Mouse (Mus musculus): ENCODE measurements around the gene Mrps25. TPM values are rescaled to one million over a fixed set of nuclear protein-coding genes. Genes with fewer than 3 reads are reported as not detected.

Mrps25 gene
- polyA plus RNA-seq, 1 experiment, result 13.1 TPM

- no peak for DNase-seq (ENCODE audit: low read depth, low spot score)
- 63% methylated on average over 3 of the region's 3 CpGs for WGBS
These were observed 51.6 kb downstream of the Mrps25 start for GRCm38 (mm10) chr6:92132021-92132911.

GRCm38 (mm10) chr6:92131456-92131855 lies 52.4 kb downstream of the Mrps25 start:
- DNase-seq (ENCODE audit: low read depth, low spot score), result no peak
- WGBS, result 90% methylated on average over 1 of the region's 1 CpGs

GRCm38 (mm10) chr6:92126861-92127468 lies 56.9 kb downstream of the Mrps25 start:
- WGBS, result 91% methylated on average over 1 of the region's 1 CpGs
- no peak for DNase-seq (ENCODE audit: low read depth, low spot score)

- no peak for DNase-seq (ENCODE audit: low read depth, low spot score)
These were observed 59.3 kb downstream of the Mrps25 start for GRCm38 (mm10) chr6:92124547-92124946.

Other genes with a start within 250 kb of the Mrps25 start
- 2.9 and 4.2 TPM in 2 replicates for gene Fgd5, start 205.2 kb downstream of the Mrps25 start, polyA plus RNA-seq (2012; rRNA removed)
- 9.2 and 21.0 TPM in 2 replicates for gene Nr2c2, start 92.6 kb downstream of the Mrps25 start, polyA plus RNA-seq (2012; rRNA removed)
- gene Rbsn, start 30.9 kb upstream of the Mrps25 start, polyA plus RNA-seq (2012; rRNA removed), result 6.0 and 9.4 TPM in 2 replicates
- gene Trh, start 60.6 kb upstream of the Mrps25 start, polyA plus RNA-seq (2012; rRNA removed), result not detected in 2 replicates

Data from large intestine, adult 2 months (tissue).